Comparison of ENCODE assay signal across 13 mouse cellular contexts in the genomic region with DNA sequence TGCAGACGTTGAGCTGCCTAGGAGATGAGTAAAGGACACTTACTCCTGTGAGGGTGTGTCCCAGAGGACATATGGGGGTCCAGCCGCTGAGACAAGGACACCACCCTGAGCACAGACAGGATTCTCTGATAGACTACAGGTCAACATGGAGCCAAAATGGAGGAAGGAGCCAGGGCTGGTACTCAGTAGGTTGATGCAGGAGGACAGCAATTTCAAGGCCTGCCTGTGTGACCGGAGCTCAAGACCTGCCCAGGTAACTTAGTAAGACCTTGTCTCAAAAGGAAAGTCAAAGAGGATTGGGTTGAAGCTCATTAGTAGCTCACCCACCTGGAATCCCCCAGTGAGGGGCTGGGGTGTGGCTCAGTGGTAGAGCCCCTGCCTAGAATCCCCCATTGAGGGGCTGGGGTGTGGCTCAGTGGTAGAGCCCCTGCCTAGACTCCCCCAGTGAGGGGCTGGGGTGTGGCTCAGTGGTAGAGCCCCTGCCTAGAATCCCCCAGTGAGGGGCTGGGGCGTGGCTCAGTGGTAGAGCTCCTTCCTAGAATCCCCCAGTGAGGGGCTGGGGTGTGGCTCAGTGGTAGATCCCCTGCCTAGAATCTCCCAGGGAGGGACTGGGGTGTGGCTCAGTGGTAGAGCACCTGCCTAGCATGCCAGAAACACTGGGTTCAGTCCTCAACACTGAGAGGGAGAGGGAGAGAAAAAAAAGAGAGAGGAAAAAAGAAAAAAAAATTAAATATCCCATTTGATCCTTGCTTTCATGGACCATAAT. TPM values are rescaled to one million over a fixed set of nuclear protein-coding genes. Genes with fewer than 3 reads are reported as not detected.
DNase-seq lines count a peak whose midpoint lies in the region; ATAC-seq lines count a peak whose summit lies in the region.
"Had no signal": no experiment of that assay in that cellular context is flagged by ENCODE, and none has a peak within 500 bp of the region (broad histone marks: within the 10 kb centered on the region; RNA-seq: fewer than 3 reads in every experiment).

No protein-coding gene starts in this region.

- DNase-seq in heart, postnatal 10 days, result no peak
- DNase-seq in hindbrain, embryonic 14.5 days (ENCODE audit: low spot score), result no peak
- no peak for DNase-seq in kidney, postnatal 14 days
- no peak for DNase-seq in ovary, postnatal 10 days (ENCODE audit: low spot score)
- no peak for DNase-seq in adrenal gland, adult 2 months
- DNase-seq: cerebellum, postnatal 10 days; kidney, postnatal 10 days; lung, adult 2 months; right cerebral cortex, adult 18-20 months; thymus, adult 18-20 months had no signal

- intact Hi-C loops in heart, postnatal 10 days (cut with DNase I), result loop anchor here (10.0 kb wide), 1 partner anchor 244 kb away; no protein-coding TSS in a partner anchor

- peaks cover 3% of the 10 kb centered on the region; the same call in 1 of the 2 replicates for H3K9me3 ChIP-seq in heart, embryonic 13.5 days
- peaks cover 4% of the 10 kb centered on the region; the same call in 1 of the 2 replicates for H3K9me3 ChIP-seq in embryonic facial prominence, embryonic 12.5 days
- H3K9me3 ChIP-seq in hindbrain, embryonic 14.5 days (ENCODE audit: control insufficient read depth, low read length), result no peaks in the 10 kb centered on the region
- H3K9me3 ChIP-seq in neural tube, embryonic 13.5 days, result no peaks in the 10 kb centered on the region

- H3K4me2 ChIP-seq in heart, embryonic 13.5 days, result no peak overlapping the region
- no peak overlapping the region for H3K4me2 ChIP-seq in embryonic facial prominence, embryonic 12.5 days (replicated peaks)
- no peak overlapping the region for H3K4me2 ChIP-seq in hindbrain, embryonic 14.5 days (replicated peaks)
- H3K4me2 ChIP-seq in neural tube, embryonic 13.5 days, result no peak overlapping the region

- H3K27ac ChIP-seq in heart, embryonic 13.5 days (replicated peaks), result no peak overlapping the region
- H3K27ac ChIP-seq in embryonic facial prominence, embryonic 12.5 days, result peak overlapping the region; percentile 76
- peak overlapping the region; percentile 82 for H3K27ac ChIP-seq in hindbrain, embryonic 14.5 days
- H3K27ac ChIP-seq in neural tube, embryonic 13.5 days (replicated peaks), result peak overlapping the region; percentile 91

- WGBS in heart, embryonic 13.5 days, result 92% methylated on average over 4 of the region's 4 CpGs
- 94% methylated on average over 4 of the region's 4 CpGs for WGBS in embryonic facial prominence, embryonic 12.5 days
- 82% methylated on average over 4 of the region's 4 CpGs for WGBS in hindbrain, embryonic 14.5 days
- WGBS in neural tube, embryonic 13.5 days, result 90% methylated on average over 4 of the region's 4 CpGs

- 0 out of 2 replicates have a peak overlapping the region, but pooled peaks have one; percentile 74 for H3K9ac ChIP-seq in heart, embryonic 13.5 days
- no peak overlapping the region for H3K9ac ChIP-seq in embryonic facial prominence, embryonic 12.5 days
- no peak overlapping the region; the same call in 1 of the 2 replicates for H3K9ac ChIP-seq in hindbrain, embryonic 14.5 days
- H3K9ac ChIP-seq in neural tube, embryonic 13.5 days, result peak overlapping the region; percentile 62; the same call in 1 of the 2 replicates

- peaks cover 23% of the 10 kb centered on the region for H3K4me1 ChIP-seq in heart, embryonic 13.5 days
- H3K4me1 ChIP-seq in embryonic facial prominence, embryonic 12.5 days, result peaks cover 19% of the 10 kb centered on the region
- H3K4me1 ChIP-seq in hindbrain, embryonic 14.5 days (replicated peaks; ENCODE audit: control insufficient read depth, insufficient read depth, low read length), result peaks cover 26% of the 10 kb centered on the region
- peaks cover 47% of the 10 kb centered on the region for H3K4me1 ChIP-seq in neural tube, embryonic 13.5 days (replicated peaks)

- 0 out of 2 replicates have a peak, but pooled peaks cover 3% of the 10 kb centered on the region for H3K36me3 ChIP-seq in heart, embryonic 13.5 days
- H3K36me3 ChIP-seq in embryonic facial prominence, embryonic 12.5 days, result no peaks in the 10 kb centered on the region
- no peaks in the 10 kb centered on the region for H3K36me3 ChIP-seq in hindbrain, embryonic 14.5 days (replicated peaks; ENCODE audit: control insufficient read depth, insufficient read depth)
- no peaks in the 10 kb centered on the region; the same call in 1 of the 2 replicates for H3K36me3 ChIP-seq in neural tube, embryonic 13.5 days

- ATAC-seq in heart, embryonic 13.5 days (ENCODE audit: extremely low read depth, insufficient number of reproducible peaks, low FRiP score, low TSS enrichment), result no peak
- no peak for ATAC-seq in embryonic facial prominence, embryonic 12.5 days (ENCODE audit: insufficient number of reproducible peaks, insufficient read depth, low FRiP score, low TSS enrichment)
- ATAC-seq in hindbrain, embryonic 14.5 days (ENCODE audit: low FRiP score), result no peak
- ATAC-seq in neural tube, embryonic 13.5 days (ENCODE audit: low read depth), result no peak

- H3K27me3 ChIP-seq in heart, embryonic 13.5 days (replicated peaks), result no peaks in the 10 kb centered on the region
- H3K27me3 ChIP-seq in embryonic facial prominence, embryonic 12.5 days, result no peaks in the 10 kb centered on the region
- H3K27me3 ChIP-seq in hindbrain, embryonic 14.5 days (ENCODE audit: control insufficient read depth, insufficient read depth, low read length), result no peaks in the 10 kb centered on the region
- no peaks in the 10 kb centered on the region for H3K27me3 ChIP-seq in neural tube, embryonic 13.5 days

- H3K4me3 ChIP-seq in heart, embryonic 13.5 days, result no peak overlapping the region
- no peak overlapping the region for H3K4me3 ChIP-seq in embryonic facial prominence, embryonic 12.5 days
- no peak overlapping the region for H3K4me3 ChIP-seq in hindbrain, embryonic 14.5 days (replicated peaks; ENCODE audit: low read length)
- no peak overlapping the region for H3K4me3 ChIP-seq in neural tube, embryonic 13.5 days

RNA-seq across cellular contexts. Expression of a gene that starts 30.7 kb away (rescaled TPM):
- polyA plus RNA-seq in heart, embryonic 13.5 days (2015; fragmentation: Nextera tagmentation; extraction: Ambion mirVana), result 3.4 and 4.3 TPM in 2 replicates
- 10 to 100 TPM; 16.8 to 19.0 TPM for total RNA-seq in heart, postnatal 10 days (2021)
- 7.0 and 8.4 TPM in 2 replicates for polyA plus RNA-seq in embryonic facial prominence, embryonic 12.5 days (2016; fragmentation: Nextera tagmentation; extraction: Ambion mirVana)
- polyA plus RNA-seq in hindbrain, embryonic 14.5 days (2014; fragmentation: Nextera tagmentation; extraction: Ambion mirVana), result 5.4 and 5.9 TPM in 2 replicates
- polyA plus RNA-seq in neural tube, embryonic 13.5 days (2015; fragmentation: Nextera tagmentation; extraction: Ambion mirVana), result 5.6 and 7.2 TPM in 2 replicates
- 10 to 100 TPM; 19.7 to 24.6 TPM for total RNA-seq in adrenal gland, adult 2 months (2021)
- 17.2 and 18.2 TPM in 2 replicates for polyA plus RNA-seq in adrenal gland, adult 2 months (2012; rRNA removed)

Comparison
In these comparisons a context has a peak if more than half of its experiments do, and no peak if none do; other contexts are left out.
1. H3K9ac ChIP-seq: peak in heart, embryonic 13.5 days (single experiment) and neural tube, embryonic 13.5 days (single experiment); none in embryonic facial prominence, embryonic 12.5 days (single experiment) and hindbrain, embryonic 14.5 days (single experiment).